Mouse (Mus musculus) urinary bladder, postnatal 14 days (tissue): ENCODE results near the gene Lyl1.

ENCODE experiments used
- DNase-seq: peaks from one replicate; pipeline ENCODE4 v3.0.0; 2021; ENCODE audit warnings: low spot score

Lyl1 gene

DNA sequence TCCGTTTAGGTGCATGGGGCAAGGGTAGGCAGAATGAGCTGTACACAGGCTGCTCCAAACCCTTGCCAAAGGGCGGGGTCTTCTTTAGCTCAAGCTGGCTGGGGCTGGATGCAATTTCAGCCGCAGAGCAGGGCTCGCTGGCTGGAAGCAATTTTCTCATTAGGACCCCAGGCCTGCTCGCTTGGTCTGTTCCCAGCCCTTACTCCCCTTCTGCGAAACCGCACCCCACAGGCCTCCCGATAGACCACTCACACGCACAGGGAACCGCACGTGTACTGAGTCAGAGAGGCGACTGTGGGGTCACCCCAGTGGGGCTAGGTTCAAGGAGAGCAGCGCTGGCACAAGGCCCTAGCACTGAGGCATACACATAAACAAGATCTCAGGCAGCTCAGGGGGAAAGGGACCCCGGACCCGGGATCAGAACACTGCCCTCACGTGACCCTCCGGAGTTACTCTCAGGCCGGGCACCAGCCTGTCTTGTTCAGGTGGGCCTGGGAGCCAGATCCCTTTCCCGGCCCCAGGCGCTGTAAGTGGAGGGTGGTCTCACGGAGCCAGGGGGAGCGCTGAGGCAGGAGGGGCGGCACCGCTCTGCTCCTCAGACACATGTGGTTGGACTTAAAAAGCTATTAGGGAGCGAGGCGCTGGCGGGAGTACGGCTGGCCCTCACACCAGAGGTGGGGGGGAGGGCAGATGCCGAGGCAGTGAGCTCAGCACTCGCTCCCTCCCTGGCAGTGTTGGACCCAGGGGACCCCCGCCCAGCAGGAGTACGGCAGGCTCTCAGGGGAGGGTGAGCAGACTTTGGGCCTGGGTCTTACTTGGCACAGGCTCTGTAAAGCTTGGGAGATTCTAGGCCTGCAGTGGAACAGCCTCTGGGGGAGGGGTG lies 41.2 kb downstream of the Lyl1 start:
- peak; percentile 74 for DNase-seq

DNA sequence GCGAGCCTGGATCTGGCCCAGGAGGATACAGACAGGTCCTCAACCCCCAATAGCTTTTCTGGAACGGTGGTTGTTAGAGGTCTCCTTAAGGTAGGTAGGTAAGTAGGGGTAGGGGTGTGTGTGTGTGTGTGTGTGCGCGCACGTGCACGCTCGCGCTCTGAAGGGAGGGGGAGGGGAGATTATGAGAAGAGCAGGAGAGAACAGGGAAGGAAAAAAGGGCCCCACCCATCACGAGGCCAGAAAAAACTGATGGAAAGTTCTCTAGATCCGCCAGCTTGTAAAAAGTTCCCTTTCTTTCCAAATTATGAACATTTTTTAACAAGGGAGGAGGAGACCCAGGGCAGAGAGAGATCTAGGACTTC lies 41.8 kb downstream of the Lyl1 start:
- peak; percentile 61 for DNase-seq

DNA sequence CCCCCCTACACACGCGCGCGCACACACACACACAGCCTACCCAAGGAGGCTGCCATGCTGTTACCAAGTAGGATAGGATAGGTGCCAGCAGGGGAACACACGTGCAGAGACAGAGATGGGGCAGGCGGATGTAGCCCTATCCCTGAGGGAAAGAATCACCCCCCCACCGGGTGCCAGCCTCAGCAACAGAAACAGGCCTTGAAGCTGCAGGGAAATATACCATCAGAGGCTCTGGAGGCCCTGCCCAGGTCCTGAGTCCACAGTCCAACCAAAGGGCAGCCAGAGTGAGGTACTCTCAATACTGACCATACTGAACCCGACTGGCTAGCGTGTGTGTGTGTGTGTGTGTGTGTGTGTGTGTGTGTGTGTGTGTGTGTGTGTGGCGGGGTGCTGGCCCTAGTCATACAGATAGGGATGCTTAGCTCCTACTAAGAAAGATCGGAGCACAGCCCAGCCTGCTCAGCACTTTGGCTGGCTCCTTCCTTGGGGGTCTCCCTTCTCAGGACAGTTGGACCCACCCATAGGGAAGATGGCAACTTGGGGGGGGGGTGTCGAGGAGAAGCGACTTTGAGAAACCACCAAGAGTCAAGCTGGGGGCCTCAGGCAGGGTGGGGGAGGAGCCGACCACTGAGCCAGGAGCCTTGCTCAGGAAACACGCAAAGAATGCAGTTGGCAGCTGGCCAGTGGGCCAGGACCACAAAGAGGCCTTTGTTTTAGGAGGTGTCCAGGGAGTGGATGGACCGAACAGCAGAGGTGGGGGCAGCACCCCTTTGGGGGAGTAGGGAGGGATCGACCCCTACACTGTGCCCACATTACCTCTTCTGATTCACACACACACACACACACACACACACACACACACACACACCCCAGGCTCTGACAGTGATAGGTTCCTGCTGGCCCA lies 42.5 kb downstream of the Lyl1 start:
- peak; percentile 78 for DNase-seq

DNA sequence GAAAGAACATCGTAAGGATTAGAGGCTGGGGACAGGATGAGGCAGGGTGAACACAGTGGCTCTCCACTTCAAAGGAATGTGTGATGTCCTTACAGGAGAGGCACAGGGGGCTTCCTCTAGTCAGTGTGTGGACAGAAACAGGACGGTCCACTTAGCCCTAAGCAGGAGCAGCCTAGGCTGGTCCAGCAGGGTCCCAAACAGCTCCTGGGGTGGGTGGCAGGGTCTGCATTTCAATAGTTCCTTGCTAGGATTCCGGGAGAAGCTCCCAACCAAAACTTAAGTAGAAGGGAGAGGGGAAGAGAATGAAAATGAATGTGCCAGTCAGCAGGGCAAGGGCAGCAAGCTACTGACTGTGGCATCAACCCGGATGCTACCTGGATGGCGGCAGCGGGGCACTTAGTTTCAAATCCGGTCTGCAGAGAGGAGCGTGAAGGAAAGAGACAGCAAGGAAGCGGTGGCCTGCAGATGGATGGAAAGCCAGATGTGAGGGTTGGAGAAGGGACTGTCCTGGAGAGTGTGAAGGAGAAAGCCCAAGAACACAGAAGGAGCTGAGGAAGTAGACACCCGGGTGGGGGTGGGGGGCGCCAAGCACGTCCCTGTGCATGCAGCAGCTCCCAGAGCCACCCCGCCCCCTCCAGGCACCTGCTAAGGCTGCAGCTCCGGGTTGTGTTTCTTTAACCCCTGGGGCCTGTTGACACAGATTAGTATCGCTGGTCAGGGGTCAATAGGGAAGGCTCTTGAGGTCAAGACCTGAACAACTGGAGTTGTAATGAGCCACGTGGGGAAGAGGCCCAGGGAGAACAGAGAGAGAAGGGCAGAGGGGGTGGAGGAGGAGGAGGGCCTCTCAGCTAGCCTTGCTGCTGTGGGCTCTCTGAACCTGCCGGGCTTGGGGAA lies 44.0 kb downstream of the Lyl1 start:
- DNase-seq = no peak

DNA sequence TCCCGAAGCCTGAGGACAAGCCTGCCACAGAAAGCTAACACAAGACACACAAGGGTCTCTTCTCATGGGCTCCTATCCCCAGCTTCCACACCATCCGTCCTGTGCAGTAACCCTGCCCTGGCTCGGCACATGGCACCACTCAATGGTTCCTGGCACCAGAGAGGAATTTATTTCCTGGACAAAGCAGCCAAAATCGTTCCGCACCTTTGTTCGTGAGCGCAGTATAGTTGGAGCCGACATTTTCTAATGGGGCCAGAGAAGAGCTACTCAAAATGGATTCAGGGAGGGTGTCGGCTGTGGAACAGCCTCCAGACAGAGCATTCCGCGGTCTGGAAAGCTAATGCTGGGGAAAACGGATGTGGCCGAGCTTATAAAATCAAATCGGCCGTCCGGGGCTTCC lies 48.3 kb downstream of the Lyl1 start:
- DNase-seq = no peak

DNA sequence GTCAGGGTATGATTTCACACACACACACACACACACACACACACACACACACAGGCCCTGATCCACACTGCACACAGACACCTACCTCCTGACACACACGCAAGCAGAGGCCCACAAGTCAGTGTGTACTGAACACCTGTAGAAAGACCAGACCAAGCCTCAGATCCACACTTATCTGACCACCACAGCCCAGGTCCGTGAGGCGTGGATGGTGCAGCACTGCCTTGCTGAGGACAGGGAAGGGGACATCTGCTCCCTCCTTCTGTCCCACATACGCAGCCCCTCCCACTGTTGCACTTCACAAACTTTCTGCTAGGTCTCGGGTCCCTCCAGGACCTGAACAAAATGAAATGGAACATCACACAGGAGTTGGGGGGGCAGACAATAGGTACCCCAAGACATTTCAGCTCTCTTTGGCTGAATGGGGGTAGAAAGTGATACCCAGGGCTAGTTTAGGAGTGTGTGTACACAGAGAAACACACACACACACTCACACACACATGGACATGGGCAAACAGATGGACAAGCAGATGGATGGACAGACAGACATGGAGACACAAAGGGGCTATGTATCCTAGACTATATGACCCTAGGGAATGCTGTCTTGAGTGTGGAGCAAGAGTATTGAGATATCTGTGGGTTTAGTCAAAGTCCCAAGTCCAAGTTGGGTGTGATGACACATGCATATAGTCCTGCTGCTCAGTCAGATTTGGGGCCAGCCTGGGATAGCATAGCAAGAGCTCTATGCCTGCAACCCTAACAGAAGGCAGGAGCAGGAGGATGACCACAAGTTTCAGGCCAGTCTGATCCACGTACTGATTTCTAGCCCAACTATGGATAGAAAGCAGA lies 51.7 kb downstream of the Lyl1 start:
- DNase-seq = no peak
